Mouse (Mus musculus) embryonic fibroblast, embryonic 13.5 days (primary cell): ENCODE measurements around the gene Klk5.

Experiments
- CTCF ChIP-seq: IDR thresholded peaks from 2 replicates; pipeline ENCODE4 v1.5.1; 2011; ENCODE audit warnings: mild to moderate bottlenecking, control low read depth, low read length, moderate library complexity, borderline replicate concordance; ENCODE audit not compliant: insufficient read depth
- POLR2A ChIP-seq: IDR thresholded peaks from 2 replicates; pipeline ENCODE4 v1.6.1; 2011; ENCODE audit warnings: low read depth, mild to moderate bottlenecking, control low read depth, low read length, moderate library complexity

DNA sequence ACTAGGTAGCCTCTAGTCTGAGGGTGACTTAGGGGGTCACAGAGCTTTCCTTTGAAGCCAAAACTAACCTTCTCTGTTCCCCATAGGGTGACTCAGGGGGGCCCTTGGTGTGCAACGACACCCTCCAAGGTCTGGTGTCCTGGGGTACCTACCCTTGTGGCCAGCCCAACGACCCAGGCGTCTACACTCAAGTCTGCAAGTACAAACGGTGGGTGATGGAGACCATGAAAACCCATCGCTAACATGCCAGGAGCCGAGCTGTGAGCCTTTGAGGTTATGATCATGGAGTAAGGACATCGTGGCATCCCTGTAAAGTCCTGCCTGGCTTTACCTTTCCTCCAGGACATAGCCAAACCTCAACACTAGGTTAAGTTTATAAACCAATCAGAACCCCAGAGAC, 26.6 kb upstream of the Klk5 start:
- TF ChIP-seq CTCF, result no peak
- TF ChIP-seq POLR2A, result no peak
